Mouse (Mus musculus): ENCODE measurements around the gene Sc5d.
A peak's percentile ranks its signal among the peaks of the same experiment; 100 is the strongest.

Sc5d gene

DNA sequence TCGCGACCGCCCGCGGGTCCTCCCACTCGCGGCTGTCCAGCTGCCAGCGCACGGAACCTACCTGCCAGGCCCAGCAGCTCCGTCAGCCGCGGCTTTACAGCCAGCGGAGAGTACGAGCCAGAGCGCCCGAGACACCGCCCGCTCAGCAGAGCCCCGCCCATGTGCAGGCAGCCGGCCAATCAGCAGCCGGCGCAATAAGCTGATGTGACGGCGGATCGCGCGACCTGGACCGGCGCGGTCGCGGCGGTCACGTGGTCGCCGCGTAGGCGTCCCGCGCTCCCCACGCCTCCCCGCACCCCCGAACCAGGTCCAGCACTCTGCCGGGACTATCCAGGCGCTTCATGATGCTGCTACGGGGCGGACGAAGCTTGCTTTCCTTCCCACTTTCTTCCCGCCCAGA is at the start of gene Sc5d:
Gene Sc5d, minus strand, starts transcription at position 112 of the 400 bp plus-strand sequence.
- peak; percentile 94 for DNase-seq (ENCODE audit: inconsistent ontology term)

DNA sequence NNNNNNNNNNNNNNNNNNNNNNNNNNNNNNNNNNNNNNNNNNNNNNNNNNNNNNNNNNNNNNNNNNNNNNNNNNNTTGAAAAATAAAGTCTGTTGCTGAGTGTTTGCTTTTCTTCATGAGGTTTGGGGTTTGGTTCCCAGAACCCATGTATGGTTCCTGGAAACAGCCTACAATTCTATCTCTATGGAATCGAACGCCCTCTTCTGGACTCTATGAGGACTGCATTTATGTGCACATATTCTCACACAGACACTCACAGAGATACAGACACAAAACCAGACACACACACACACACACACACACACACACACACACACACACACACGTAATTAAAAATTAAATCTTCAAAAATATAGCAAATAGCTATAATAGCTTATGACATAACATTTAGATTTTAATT is 47.3 kb upstream of the Sc5d start:
- no peak for DNase-seq (ENCODE audit: inconsistent ontology term)

DNA sequence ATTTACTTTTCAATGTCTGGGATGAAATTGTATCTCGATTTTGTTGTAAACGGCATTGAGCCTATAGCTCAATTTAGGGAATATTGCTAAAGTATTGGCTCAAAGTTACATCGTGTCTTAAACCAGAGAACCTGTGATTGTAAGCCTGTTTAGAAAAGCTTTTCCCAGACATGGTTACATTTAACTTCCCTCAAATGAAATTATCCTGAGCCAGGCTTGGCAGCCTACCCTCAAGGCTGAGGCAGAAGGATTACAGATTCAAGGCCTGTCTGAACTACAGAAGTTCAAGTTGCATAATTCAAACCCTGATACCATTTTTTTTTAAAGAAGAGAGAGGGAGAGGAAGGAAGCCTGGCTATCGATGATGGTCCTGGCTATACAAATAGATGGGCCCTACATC is 39.8 kb upstream of the Sc5d start:
- DNase-seq (ENCODE audit: inconsistent ontology term), result no peak

DNA sequence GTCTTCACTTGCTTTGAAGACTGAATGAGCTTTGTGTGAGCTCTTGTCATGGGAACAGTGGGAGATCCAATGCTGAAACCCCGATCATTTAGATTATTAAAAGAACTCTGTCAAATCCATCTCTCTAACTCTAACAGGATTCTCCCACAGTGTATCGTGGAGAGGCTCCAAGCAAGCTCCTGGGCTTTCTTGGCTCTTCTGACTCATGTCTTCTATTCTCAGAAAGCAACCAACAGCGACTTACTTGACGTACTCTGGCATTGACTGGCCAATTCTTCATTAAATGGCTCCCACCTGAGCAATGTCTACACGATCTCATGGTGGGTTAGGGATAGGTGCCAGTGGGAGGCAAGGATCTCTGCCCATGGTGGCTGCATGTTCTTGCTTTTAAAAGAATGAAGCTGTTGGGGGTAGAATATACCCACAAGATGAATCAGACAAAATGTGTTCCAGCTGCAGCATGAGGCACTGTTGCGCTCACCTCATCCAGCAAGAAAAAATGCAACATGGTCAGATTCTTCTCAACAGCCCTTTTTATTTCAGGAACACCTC is 37.1 kb upstream of the Sc5d start:
- DNase-seq (ENCODE audit: inconsistent ontology term), result no peak

DNA sequence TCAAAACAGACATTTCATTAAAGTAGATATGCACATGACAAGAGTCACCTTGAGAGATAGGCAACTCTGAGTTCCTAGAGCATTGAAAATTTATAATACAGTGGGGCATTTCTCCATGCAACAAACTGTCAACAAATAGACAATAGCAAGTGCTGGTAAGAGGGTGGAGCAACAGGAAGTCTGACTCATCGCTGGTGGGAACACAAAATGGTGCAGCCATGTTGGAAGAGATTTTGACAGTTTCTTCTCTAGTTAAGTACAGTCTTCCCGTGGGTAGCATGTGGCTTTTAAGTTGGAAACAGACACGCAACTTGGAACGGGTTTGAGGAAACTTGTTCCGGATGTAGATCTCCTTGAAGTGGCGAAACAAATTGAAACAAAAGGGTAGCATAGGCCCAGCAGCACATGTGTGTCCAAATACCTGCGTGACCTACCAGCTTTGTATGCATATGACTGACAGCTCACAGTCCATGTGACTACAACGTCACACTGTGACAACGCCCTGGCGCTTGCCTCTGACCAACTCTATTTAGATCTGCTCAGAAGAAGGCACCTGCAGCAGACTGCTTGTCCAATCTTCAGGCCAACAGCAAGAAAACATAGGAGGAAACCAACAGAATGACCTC is 32.4 kb upstream of the Sc5d start:
- DNase-seq (ENCODE audit: inconsistent ontology term), result no peak

DNA sequence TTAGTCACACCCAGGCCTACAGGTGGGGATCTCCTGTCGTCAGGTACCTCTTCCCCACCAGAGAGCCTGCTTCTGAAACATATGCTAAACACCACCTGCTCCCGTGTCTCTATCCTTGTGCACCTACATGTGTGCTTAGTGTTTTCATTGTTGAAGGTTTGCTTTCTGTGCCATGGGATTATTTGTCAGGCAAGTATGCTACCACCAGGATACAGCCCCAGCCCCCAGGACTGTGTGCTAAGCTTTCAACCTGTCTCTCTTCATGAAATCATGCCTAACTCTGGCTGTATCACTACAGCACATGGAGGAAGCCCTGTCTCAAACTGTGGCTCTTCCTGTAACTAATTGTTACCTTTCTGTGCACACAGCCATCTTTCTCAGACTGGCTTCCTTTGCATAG is 30.1 kb upstream of the Sc5d start:
- no peak for DNase-seq (ENCODE audit: inconsistent ontology term)

DNA sequence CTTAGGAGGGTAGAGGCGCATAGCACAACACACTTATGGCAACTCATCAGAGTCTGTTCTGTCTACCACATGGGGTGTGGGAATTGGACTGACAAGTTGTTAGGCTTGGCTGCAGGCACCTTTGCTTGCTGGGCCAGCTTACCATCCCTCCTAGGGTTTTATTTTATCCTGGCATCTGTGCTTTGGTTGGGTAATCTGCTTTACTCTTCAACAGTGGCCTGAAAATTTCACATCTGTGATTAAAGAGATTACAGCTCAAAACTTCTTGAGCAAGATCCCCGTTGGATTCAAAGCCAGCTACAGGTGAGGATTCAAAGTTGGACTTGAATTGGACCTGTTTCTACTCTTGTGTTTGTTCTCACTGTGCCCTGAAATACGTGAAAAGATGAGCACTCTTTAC is 29.5 kb upstream of the Sc5d start:
- no peak for DNase-seq (ENCODE audit: inconsistent ontology term)

DNA sequence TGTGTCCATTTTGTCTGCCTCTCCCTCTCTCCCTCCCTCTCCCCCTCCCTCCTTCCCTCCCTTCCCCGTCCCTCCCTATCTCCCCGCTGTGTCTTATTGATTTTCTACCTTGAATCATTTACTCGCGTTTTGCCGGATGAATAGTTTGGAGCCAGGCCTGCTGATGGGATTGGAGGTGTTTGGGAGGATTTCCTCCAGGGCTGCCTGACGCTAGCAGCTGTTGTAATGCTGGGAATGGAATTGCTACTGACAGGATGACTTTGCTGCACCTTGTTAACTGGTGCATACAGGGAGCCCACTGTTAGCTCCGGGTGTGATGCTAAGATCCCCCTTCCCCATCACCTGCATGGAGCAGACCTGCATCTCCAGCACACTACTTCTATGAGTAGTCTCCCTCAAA is 29.0 kb upstream of the Sc5d start:
- no peak for DNase-seq (ENCODE audit: inconsistent ontology term)

DNA sequence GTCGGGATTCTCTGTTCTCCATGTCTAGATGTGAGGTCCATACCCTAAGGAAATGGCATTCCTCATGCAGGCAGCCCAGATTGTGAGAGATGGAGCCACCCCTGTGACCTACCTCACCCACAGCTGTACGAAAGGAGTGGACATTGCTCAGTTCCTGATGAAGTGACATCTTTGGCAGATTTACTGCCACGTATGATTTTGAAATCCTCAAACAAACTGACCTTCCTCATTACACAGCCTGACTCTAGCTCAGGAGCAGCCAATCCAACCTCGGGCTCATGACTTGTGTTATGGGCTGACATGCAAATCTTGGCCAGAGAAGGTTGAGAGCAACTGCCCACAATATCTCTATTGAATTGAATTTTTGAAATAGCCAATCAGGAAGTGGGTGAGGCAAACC is 15.6 kb upstream of the Sc5d start:
- no peak for DNase-seq (ENCODE audit: inconsistent ontology term)

DNA sequence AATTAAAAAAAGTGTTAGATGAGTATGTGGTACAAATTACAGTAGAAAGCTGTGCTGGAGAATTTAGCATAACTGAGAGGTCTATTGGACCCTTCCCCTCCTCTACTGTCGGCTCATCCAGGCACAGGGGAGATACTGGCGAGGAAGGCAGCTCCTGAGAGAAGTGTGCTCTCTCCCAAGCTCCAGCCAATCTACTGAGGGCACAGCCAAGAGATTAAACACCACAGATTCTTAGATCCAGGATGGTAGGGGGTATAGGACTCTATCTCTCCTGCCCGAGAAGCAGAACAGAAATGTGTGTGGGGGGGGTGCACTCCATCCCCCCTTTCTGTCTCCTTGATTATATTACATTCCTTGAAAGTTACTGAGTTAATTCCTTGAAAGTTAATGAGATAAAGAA is 14.0 kb upstream of the Sc5d start:
- no peak for DNase-seq (ENCODE audit: inconsistent ontology term)

DNA sequence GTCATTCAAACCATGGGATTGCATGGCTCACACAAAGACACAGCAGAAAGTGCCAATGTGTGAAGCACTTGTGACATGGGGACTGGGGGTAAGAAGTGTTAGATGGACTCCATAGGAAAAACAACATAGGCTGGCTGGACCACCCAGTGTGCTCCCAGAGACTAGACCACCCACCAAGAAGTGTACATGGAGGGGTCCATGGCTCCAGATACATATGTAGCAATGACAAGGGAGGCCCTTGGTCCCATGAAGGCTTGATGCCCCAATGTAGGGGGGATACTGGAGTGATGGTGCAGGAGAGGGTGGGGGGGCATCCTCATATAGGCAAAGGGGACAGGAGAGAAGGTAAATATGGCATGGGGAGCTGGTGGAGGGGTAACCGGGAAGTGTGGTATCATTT is 13.6 kb upstream of the Sc5d start:
- DNase-seq (ENCODE audit: inconsistent ontology term), result no peak

DNA sequence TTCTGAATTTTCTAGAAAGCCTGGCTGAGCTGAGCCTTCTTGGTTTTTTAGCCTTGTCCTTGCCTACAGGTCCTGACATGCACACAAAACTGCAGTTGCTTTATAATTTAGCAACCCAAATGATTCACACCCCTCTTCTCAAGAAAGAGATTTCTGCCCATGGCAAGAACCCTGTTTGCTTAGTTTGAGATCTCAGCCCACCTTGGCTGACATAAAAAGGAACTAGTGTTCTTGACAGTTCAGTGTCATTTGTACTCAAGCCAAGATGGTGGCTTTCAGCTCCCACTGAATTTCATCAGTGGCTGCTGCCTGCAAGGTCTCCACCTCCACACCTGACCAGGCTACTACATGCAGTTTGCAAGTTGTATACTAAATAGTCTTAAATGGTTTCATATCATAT is 13.1 kb upstream of the Sc5d start:
- DNase-seq (ENCODE audit: inconsistent ontology term), result no peak

DNA sequence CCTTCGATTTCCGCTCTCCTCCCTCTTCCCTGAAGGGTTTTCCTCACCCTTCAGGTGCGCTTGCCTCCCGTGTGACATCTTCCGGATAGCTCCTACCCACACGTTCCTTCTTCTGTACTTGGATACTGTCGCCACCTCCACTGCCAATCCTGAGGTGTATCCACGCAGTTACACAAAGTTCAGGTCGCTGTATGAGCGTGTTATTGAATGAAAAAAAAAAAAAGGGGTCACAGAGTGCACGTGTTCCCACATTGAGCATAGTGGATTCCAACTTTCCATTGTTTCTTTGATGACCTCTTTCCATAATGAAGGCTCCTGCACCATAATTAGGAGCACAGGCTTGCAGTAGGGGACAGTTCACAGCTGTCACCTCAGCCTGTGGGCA is 11.7 kb upstream of the Sc5d start:
- no peak for DNase-seq (ENCODE audit: inconsistent ontology term)

DNA sequence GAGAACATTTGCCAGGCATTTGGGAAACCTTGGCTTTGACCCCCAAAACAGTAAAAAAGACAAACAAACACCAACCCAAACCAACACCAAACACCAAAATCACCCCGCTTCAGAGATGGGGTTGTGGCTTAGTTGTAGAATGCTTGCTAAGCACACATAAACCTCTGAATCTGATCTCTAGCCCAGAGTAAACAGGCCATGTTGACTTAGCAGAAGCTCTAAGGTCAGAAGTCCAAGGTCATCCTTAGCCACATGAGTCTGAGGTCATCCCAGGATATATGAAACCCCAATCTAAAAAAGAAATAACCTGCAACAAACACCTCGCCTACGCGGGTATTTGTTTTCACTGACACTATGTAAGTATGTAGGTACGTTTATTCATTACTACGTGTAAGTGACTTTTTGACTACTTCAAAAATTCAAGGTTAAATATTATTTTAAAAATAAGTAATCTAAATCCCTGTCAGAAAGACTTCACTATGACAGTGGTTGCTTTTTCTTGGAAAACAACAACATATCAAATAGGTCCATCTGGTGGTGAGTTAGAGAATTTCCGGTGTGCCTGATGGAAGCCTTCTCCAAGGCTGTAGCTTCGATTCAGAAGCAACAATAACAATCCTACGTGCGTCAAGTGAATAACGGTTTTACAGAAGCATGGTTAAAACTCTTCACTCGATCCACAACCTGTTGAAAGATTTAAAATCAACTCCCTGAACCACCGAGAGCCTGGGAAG is 11.1 kb upstream of the Sc5d start:
- DNase-seq (ENCODE audit: inconsistent ontology term), result no peak

DNA sequence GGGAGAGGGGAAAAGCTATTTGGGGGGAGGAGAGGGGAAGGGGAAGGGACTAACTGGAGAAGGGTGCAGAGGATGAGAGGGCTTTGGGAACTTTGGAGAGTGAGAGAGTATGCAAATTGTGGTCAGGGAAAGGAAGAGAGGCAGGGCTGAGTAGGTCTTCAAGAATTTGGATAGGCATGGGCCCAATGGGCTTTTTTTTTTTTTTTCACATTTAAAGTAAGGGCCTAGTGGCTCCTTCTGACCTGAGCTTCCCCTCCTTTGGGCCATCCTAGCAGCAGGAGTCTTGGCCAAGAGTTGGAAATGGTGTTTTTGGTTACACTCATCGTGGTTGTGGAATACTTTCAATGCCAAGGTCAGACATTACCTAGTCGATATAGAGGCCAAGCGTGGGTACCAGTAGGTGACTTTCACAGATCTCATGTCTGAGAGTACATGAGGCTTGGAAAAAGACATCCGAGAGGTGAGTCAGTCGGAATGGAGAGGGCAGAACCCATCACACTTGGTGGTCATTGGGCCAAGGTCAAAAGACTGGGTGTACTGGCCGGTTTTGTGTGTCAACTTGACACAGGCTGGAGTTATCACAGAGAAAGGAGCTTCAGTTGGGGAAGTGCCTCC is 9.7 kb upstream of the Sc5d start:
- DNase-seq (ENCODE audit: inconsistent ontology term), result peak; percentile 20

DNA sequence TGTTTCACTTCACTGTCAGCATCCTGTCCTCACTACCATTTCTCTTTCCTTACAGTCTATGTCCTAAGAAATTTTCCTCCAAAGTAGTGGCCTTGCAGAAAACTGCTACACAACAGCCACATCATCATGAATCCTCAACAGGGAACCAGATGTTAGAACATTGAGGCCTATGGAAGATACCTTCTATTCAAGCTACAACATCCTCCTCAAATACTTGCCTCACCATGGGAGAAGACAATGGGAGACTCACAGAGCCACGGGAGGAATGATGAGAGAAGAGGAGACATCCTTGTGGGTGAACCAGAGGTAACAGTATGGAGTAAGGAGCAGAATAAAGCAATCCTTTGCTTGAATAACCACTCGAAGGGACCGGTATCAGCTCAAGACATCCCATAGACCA is 9.1 kb upstream of the Sc5d start:
- no peak for DNase-seq (ENCODE audit: inconsistent ontology term)

DNA sequence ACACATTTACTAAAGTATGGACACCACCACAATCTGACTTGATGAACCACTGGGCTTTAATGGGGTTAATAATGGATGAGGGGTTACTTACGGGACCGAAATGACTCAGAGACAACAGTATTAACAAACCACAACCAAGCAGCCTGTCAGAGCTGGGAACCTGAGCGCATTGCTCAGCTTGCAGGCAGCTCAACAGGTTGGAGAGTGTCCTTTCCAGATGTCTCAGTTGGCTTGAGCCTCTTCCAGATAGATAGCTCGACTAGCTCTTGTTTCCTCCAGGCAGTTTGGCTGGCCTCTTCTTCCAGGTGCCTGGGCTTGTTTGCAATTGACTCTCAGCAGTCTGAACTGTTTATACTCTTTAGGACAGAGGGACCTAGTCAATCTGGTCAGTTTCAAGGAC is 8.6 kb upstream of the Sc5d start:
- DNase-seq (ENCODE audit: inconsistent ontology term), result no peak

DNA sequence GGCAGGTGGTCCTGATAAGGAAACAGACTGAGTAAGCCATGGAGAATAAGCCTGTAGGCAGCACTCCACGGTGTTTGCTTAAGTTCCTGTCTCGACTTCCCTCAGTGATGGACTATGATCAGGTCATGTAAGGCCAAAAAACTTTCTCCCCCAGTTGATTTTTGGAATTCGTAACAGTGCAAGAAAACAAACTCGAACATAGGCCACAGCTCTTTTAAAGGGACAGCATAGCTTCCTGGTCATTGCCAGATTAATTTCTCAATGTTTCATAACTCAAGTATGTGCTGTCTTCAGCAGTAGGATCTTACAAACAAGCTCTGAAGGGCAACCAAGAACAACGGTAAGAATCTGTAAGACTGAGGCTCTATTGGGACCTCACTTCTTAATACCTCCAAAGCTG is 7.4 kb upstream of the Sc5d start:
- no peak for DNase-seq (ENCODE audit: inconsistent ontology term)

DNA sequence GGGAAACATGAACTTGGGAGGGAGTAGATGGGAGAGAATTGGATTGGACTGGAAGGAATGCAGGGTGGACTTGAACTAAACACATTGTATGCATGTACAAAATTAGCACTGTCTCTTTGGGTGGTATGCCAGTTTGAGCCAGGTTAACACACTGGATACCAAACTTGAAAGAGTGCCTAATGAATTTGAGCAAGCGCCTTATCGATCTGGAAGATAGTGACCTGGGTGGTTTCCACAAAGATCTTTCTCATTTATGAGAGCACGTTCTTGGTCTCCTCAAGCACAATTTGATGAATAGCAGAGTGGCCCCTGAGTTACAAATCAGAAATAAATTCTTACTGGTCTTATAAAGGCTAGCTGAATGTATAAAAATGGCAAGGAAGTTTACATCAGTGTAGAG is 6.6 kb upstream of the Sc5d start:
- no peak for DNase-seq (ENCODE audit: inconsistent ontology term)

DNA sequence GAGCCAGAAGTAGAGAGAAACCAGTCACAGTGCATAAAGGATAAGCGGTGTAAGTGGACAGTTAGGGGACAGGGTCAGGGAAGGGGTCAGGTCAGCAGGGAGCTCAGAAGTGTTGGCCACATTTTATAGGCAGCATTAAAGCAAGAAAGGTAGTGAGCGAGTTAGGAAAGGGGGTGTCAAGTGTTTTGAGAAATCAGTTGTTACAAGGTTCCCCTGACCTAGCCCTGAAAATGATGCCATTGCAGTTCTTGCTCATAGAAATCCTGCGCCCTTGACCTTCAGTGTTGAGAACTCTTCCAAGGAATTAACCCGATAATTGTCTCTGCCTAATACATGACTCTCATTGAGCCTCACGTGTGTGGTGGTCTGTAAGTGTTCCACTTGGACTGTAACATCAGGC is 6.0 kb upstream of the Sc5d start:
- DNase-seq (ENCODE audit: inconsistent ontology term), result no peak

DNA sequence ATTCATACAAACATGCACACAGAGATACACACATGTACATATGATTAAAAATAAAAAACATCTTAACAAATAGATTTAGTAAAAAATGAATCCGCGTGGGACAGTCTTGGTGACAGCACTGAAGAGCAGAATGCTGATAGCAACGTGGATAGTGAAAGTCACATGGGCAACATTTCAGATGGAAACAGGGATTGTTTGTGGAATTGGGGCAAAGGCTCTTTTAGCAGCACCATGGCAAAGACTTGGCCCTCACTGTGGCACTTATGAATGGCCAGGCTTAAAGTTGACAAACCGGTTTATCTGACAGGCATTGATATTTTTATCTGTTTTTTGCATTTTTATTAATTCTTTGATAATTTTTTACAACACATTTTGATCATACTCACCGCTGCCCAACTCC is 4.3 kb upstream of the Sc5d start:
- DNase-seq (ENCODE audit: inconsistent ontology term), result no peak

DNA sequence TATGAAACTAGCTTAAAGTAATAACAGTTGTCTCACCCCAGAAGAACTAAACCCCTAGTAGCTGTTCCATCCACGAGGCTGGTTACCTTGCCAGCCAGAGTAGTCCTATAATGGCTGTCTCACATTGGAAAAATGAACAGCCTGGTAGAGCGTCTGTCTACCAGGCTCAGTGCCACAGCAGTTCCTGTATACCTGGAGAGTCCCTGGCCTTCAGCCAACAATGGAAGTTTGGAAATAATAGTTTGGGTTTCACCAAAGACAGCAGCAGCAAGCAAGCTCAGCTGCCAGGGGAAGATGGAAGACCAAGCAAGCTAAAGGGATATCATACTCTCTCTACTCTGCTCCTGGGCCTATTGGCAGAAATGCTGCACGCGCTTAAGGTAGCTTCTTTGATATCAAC is 1.3 kb upstream of the Sc5d start:
- DNase-seq (ENCODE audit: inconsistent ontology term), result no peak

DNA sequence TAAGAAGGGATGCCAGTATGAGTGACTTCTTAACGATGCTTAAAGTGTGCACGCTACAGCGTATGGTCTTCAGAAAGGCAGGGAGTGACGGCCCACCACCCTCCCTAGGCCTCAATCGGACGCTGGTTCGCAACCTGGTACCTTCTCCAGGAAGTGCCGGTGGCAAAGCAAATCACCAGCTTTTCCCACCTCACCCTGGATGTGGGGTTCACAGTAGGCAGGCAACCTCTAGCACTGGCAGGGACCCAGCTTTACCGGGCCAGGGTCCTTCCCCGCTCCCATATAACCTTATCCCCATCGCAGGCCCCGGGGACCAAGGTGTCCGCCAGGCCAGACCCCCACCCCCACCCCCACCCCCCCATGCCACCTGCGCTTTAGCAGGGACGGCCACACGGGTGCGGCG is 346 bp downstream of the Sc5d start:
- peak; percentile 23 for DNase-seq (ENCODE audit: inconsistent ontology term)
